Mouse (Mus musculus): ENCODE measurements around the gene Vmn1r63. TPM values are rescaled to one million over a fixed set of nuclear protein-coding genes. Genes with fewer than 3 reads are reported as not detected.
"Not testable (repeated sequence)": the region's sequence is repeated elsewhere in the genome, so short reads cannot be mapped to it uniquely, and the experiment has no call there.

Gene Vmn1r63
- total RNA-seq (2021) = not detected

DNA sequence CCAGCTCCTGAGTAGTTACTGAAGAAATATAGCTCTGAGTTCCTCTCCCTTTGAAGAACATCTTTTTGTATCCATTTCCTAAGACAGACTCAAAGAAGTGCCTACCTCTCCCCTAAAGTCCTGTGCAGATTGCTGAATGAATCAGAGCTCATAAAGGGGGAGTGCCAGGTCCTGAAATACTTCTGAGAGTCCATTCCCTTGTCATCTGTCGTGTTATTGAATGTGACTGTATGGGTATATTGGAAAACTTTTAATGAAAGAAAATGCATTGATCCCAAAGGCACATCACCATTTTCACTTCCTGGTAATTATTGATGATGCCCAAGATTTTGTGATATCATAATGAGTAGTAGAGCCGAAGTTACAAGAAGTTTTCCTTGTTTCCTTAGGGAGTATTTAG, at the start of gene Vmn1r63:
Gene Vmn1r63 (minus strand): TSS at position 101 of the 400 bp plus-strand sequence.
- intact Hi-C loops (cut with DNase I) = not testable (repeated sequence)

More for the DNA sequence above, at the start of gene Vmn1r63:
- not testable (repeated sequence) for DNase-seq (ENCODE audit: extremely low spot score in 1 of 2, low spot score in 2 of 2)

Other genes with a start within 250 kb of the Vmn1r63 start
- gene Vmn1r61, start 192.2 kb downstream of the Vmn1r63 start, total RNA-seq (2021) = not detected
- not detected for gene Vmn1r62, start 131.8 kb downstream of the Vmn1r63 start, total RNA-seq (2021)
- gene Vmn1r64, start 79.1 kb upstream of the Vmn1r63 start, total RNA-seq (2021) = not detected
- not detected for gene Vmn1r65, start 205.6 kb upstream of the Vmn1r63 start, total RNA-seq (2021)
- gene Nlrp4c, start 239.7 kb upstream of the Vmn1r63 start, total RNA-seq (2021) = not detected

Data from left cerebral cortex, postnatal 10 days (tissue).